Mouse (Mus musculus) lung, postnatal 36 days (tissue): ENCODE results near the gene Znrd1.

Source experiments
- DNase-seq: peaks from one replicate; pipeline ENCODE4 v3.0.0; 2022; ENCODE audit warnings: mixed read lengths

Znrd1 gene

GRCm38 (mm10) chr17:36922715-36923114, 35.6 kb downstream of the Znrd1 start:
- DNase-seq, result no peak

- peak; percentile 73 for DNase-seq
These were observed 38.1 kb downstream of the Znrd1 start for GRCm38 (mm10) chr17:36920239-36920638.

- peak; percentile 79 for DNase-seq
These were observed 43.3 kb downstream of the Znrd1 start for GRCm38 (mm10) chr17:36915076-36915475.

GRCm38 (mm10) chr17:36914108-36914507, 44.3 kb downstream of the Znrd1 start:
- peak; percentile 93 for DNase-seq

GRCm38 (mm10) chr17:36912031-36912430, 46.3 kb downstream of the Znrd1 start:
- DNase-seq, result no peak

GRCm38 (mm10) chr17:36909802-36910201, 48.6 kb downstream of the Znrd1 start:
- DNase-seq, result no peak

- no peak for DNase-seq
These were observed 50.1 kb downstream of the Znrd1 start for GRCm38 (mm10) chr17:36908235-36908634.
